ENCODE assay signal across 8 mouse cellular contexts in the genomic region with DNA sequence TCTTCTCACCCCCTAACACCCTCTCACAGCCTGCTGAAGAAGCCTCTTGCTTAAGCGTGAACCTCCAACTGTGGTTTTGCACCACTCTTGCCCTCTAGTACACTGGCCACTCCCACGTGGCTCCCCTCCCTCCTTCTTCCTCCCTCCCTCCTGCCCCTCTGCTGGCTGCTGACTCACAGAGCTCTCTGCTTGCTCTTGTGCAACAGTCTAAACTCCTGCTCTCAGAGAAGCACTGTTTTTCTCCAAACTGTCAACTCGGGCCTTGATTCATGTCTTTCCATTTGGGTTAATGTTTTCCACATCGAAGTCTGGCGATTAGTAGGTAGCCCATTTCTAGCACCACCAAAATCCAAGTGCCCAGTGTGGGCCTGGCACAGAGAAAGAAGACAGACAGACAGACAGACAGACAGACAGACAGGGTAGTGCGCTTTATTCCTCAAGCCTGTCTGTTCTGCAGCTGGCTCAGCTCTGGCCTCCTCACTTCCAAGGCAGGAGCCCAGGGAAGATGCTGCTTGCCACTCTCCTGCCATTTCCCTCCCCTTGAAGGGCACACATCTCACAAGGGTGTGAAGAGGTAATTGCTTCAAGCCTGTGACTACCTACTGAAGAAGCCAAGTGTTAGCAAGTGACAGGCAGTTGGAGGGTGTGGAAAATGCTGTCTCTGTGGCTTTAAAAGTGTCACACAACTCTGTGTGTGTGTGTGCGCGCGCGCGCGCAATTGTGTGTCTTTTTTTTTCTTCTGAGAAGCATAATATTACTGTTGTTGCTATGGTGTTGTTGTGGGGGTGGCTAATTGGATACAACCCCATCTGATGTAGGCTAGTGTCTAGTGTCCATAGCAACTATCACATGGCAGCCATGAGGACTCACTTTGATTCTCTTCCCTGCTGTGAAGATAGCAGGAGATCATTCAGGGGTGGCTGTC.
DNase-seq lines count a peak whose midpoint lies in the region; ATAC-seq and TF ChIP-seq lines count a peak whose summit lies in the region.

No protein-coding gene starts in this region.

- peak; percentile 30 for DNase-seq in limb, embryonic 11.5 days (ENCODE audit: low spot score)
- no peak for DNase-seq in limb, embryonic 10.5 days (ENCODE audit: low spot score)
- DNase-seq in kidney, postnatal 14 days, result peak; percentile 82
- peak; percentile 82 for DNase-seq in lung, postnatal 25 days (ENCODE audit: low spot score)
- peak; percentile 84 for DNase-seq in stomach, postnatal 0 days (ENCODE audit: low spot score)
- no peak for DNase-seq in c-Kit-positive CD71-positive TER-119-positive erythroid progenitor cells, embryonic 14.5 days (ENCODE audit: low spot score)

- no peak for ATAC-seq in limb, embryonic 11.5 days (ENCODE audit: insufficient number of reproducible peaks, low FRiP score, low TSS enrichment, low read depth)
- no peak for ATAC-seq in heart, embryonic 11.5 days (replicated peaks; ENCODE audit: insufficient number of reproducible peaks, low FRiP score, low TSS enrichment)
- ATAC-seq in stomach, postnatal 0 days (ENCODE audit: low FRiP score, low TSS enrichment), result peak; percentile 91

- H3K27me3 ChIP-seq in limb, embryonic 11.5 days (ENCODE audit: control insufficient read depth, insufficient read depth, low read length), result no peaks in the 10 kb centered on the region
- no peaks in the 10 kb centered on the region for H3K27me3 ChIP-seq in limb, embryonic 10.5 days (ENCODE audit: low read depth, poor library complexity, severe bottlenecking)
- H3K27me3 ChIP-seq in heart, embryonic 11.5 days (ENCODE audit: control insufficient read depth, insufficient read depth, low read length), result no peaks in the 10 kb centered on the region
- H3K27me3 ChIP-seq in stomach, postnatal 0 days (ENCODE audit: control insufficient read depth, insufficient read depth, low read length), result no peaks in the 10 kb centered on the region

- H3K36me3 ChIP-seq in limb, embryonic 11.5 days (ENCODE audit: control insufficient read depth, insufficient read depth, low read length), result no peaks in the 10 kb centered on the region
- H3K36me3 ChIP-seq in limb, embryonic 10.5 days, result no peaks in the 10 kb centered on the region
- H3K36me3 ChIP-seq in heart, embryonic 11.5 days (ENCODE audit: control insufficient read depth, insufficient read depth, low read length), result no peaks in the 10 kb centered on the region
- no peaks in the 10 kb centered on the region for H3K36me3 ChIP-seq in stomach, postnatal 0 days (ENCODE audit: control insufficient read depth, insufficient read depth, low read length)

- TF ChIP-seq EP300 in stomach, postnatal 0 days (optimal IDR thresholded peaks at IDR 0.05), result no peak

- H3K4me2 ChIP-seq in limb, embryonic 11.5 days (ENCODE audit: low read depth, severe bottlenecking), result no peak overlapping the region
- no peak overlapping the region for H3K4me2 ChIP-seq in heart, embryonic 11.5 days
- no peak overlapping the region for H3K4me2 ChIP-seq in stomach, postnatal 0 days (replicated peaks; ENCODE audit: low read depth)

- H3K4me1 ChIP-seq in limb, embryonic 11.5 days (ENCODE audit: control insufficient read depth, insufficient read depth, low read length), result peaks cover 3% of the 10 kb centered on the region; the same call in 1 of the 2 replicates
- H3K4me1 ChIP-seq in limb, embryonic 10.5 days, result peaks cover 19% of the 10 kb centered on the region
- peaks cover 2% of the 10 kb centered on the region for H3K4me1 ChIP-seq in bone marrow, adult 2 months (ENCODE audit: control insufficient read depth, insufficient read depth, low read length)
- H3K4me1 ChIP-seq in heart, embryonic 11.5 days (ENCODE audit: control insufficient read depth, insufficient read depth, low read length), result peaks cover 33% of the 10 kb centered on the region
- peaks cover 7% of the 10 kb centered on the region for H3K4me1 ChIP-seq in stomach, postnatal 0 days (replicated peaks; ENCODE audit: control insufficient read depth, insufficient read depth)

- H3K4me3 ChIP-seq in limb, embryonic 11.5 days (ENCODE audit: low read depth, low read length), result no peak overlapping the region
- H3K4me3 ChIP-seq in limb, embryonic 10.5 days, result no peak overlapping the region
- H3K4me3 ChIP-seq in bone marrow, adult 2 months (replicated peaks; ENCODE audit: control insufficient read depth, low read depth, low read length), result no peak overlapping the region
- no peak overlapping the region for H3K4me3 ChIP-seq in heart, embryonic 11.5 days (ENCODE audit: low read depth, low read length)
- H3K4me3 ChIP-seq in stomach, postnatal 0 days (ENCODE audit: low read depth, low read length), result no peak overlapping the region

- no peak for TF ChIP-seq POLR2A in bone marrow, adult 2 months (IDR thresholded peaks at IDR 0.05; ENCODE audit: borderline replicate concordance, control insufficient read depth, low read depth, low read length)

- H3K9ac ChIP-seq in limb, embryonic 11.5 days (ENCODE audit: low read length), result no peak overlapping the region
- no peak overlapping the region for H3K9ac ChIP-seq in heart, embryonic 11.5 days (ENCODE audit: low read depth, low read length)
- peak overlapping the region; percentile 32; the same call in 1 of the 2 replicates for H3K9ac ChIP-seq in stomach, postnatal 0 days (ENCODE audit: low read length)

- no peak for TF ChIP-seq CTCF in bone marrow, adult 2 months (IDR thresholded peaks at IDR 0.05; ENCODE audit: control insufficient read depth, insufficient read depth, low read length)
- peak; percentile 39 for TF ChIP-seq CTCF in stomach, postnatal 0 days (IDR thresholded peaks at IDR 0.05; ENCODE audit: low read depth)

- WGBS in limb, embryonic 11.5 days, result 67% methylated on average over 12 of the region's 12 CpGs
- 70% methylated on average over 12 of the region's 12 CpGs for WGBS in limb, embryonic 10.5 days
- WGBS in bone marrow, adult 2 months, result 46% methylated on average over 12 of the region's 12 CpGs
- WGBS in heart, embryonic 11.5 days (ENCODE audit: insufficient replicate concordance), result 72% methylated on average over 12 of the region's 12 CpGs
- 51% methylated on average over 12 of the region's 12 CpGs for WGBS in stomach, postnatal 0 days

- H3K27ac ChIP-seq in limb, embryonic 11.5 days (replicated peaks; ENCODE audit: low read depth, low read length), result no peak overlapping the region
- H3K27ac ChIP-seq in limb, embryonic 10.5 days, result no peak overlapping the region; the same call in 1 of the 2 replicates
- H3K27ac ChIP-seq in bone marrow, adult 2 months (ENCODE audit: control insufficient read depth, insufficient read depth, low read depth, low read length, poor library complexity), result peak overlapping the region; percentile 61
- 0 out of 2 replicates have a peak overlapping the region, but pooled peaks have one; percentile 24 for H3K27ac ChIP-seq in heart, embryonic 11.5 days (ENCODE audit: low read depth, low read length)
- peak overlapping the region; percentile 93 for H3K27ac ChIP-seq in stomach, postnatal 0 days (replicated peaks)

- H3K9me3 ChIP-seq in limb, embryonic 11.5 days (ENCODE audit: control insufficient read depth, low read length), result no peaks in the 10 kb centered on the region
- no peaks in the 10 kb centered on the region for H3K9me3 ChIP-seq in limb, embryonic 10.5 days (replicated peaks)
- no peaks in the 10 kb centered on the region for H3K9me3 ChIP-seq in heart, embryonic 11.5 days (replicated peaks; ENCODE audit: control insufficient read depth, low read length)
- no peaks in the 10 kb centered on the region for H3K9me3 ChIP-seq in stomach, postnatal 0 days (ENCODE audit: control insufficient read depth, low read length)

Comparison
In these comparisons a context has a peak if more than half of its experiments do, and no peak if none do; other contexts are left out.
1. DNase-seq: peak in limb, embryonic 11.5 days (single experiment), kidney, postnatal 14 days (single experiment), lung, postnatal 25 days (single experiment) and stomach, postnatal 0 days (single experiment); none in limb, embryonic 10.5 days (single experiment) and c-Kit-positive CD71-positive TER-119-positive erythroid progenitor cells, embryonic 14.5 days (single experiment).
2. H3K27ac ChIP-seq: peak in bone marrow, adult 2 months (single experiment), heart, embryonic 11.5 days (single experiment) and stomach, postnatal 0 days (single experiment); none in limb, embryonic 11.5 days (single experiment) and limb, embryonic 10.5 days (single experiment).